ENCODE assay signal across 8 mouse cellular contexts in the genomic region with DNA sequence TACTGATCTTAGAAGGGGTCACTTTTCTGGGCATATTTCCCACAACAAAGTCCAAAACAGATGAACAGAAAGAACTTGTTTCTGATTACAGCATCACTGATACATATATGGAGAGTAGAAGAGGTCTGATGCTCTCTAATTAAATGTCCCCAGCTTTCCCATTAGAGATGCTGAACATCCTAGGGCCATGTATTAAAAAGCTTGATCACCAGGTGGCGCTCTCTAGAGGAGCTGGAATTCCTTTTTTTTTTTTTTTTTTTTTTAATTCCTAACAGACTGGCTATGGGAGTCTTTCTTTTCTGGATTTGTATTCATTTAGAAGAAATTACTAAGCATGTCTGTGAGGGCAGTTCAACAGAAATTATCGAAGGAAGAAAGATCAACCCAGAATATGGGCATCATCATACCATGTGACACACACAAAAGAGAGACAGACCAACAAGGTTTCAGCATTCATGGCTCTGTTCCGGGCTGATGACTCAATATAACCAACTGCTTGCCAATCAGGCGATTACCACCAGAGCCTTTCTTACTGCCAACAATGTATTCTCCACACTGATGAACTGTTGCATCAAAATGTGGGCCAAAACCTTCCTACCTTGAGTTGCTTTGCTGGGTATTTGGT.
DNase-seq lines count a peak whose midpoint lies in the region; ATAC-seq and TF ChIP-seq lines count a peak whose summit lies in the region.

No protein-coding gene starts in this region.

- ATAC-seq in lung, postnatal 0 days: no peak
- ATAC-seq in granulocyte monocyte progenitor cell, adult 5-6 weeks (replicated peaks; ENCODE audit: poor library complexity, severe bottlenecking): no peak

- no peak overlapping the region for H3K4me2 ChIP-seq in lung, postnatal 0 days (replicated peaks; ENCODE audit: low read depth, low read length)

- H3K4me3 ChIP-seq in cortical plate, adult 2 months (ENCODE audit: insufficient read depth, low read length): no peak overlapping the region
- H3K4me3 ChIP-seq in lung, postnatal 0 days (ENCODE audit: low read depth, low read length): no peak overlapping the region

- no peaks in the 10 kb centered on the region for H3K27me3 ChIP-seq in lung, postnatal 0 days (replicated peaks; ENCODE audit: insufficient read depth, low read length)

- no peak overlapping the region for H3K9ac ChIP-seq in lung, postnatal 0 days (replicated peaks; ENCODE audit: low read depth)

- no peaks in the 10 kb centered on the region for H3K9me3 ChIP-seq in lung, postnatal 0 days (ENCODE audit: low read length)

- H3K27ac ChIP-seq in cortical plate, adult 2 months (ENCODE audit: insufficient read depth, low read length): no peak overlapping the region
- no peak overlapping the region for H3K27ac ChIP-seq in lung, postnatal 0 days (ENCODE audit: low read length)

- 59% methylated on average over 4 of the region's 4 CpGs for WGBS in lung, postnatal 0 days

- no peak for TF ChIP-seq EP300 in lung, postnatal 0 days (IDR thresholded peaks at IDR 0.05)

- H3K4me1 ChIP-seq in cortical plate, adult 2 months (ENCODE audit: control insufficient read depth, insufficient read depth, low read length): no peaks in the 10 kb centered on the region
- no peaks in the 10 kb centered on the region for H3K4me1 ChIP-seq in lung, postnatal 0 days (ENCODE audit: insufficient read depth, low read depth, low read length)

- peak; percentile 7 for DNase-seq in heart, adult 8-10 months (ENCODE audit: low spot score)
- no peak for DNase-seq in heart, adult 9 months (ENCODE audit: low spot score in 2 of 2)
- DNase-seq in right cerebral cortex, adult 18-20 months: peak; percentile 10
- no peak for DNase-seq in right cerebral cortex, postnatal 36 days (ENCODE audit: low spot score in 2 of 2)
- DNase-seq in lung, postnatal 0 days (ENCODE audit: low spot score): peak; percentile 10
- no peak for DNase-seq in yolk sac, embryonic 10.5 days (ENCODE audit: low spot score)

- no peak for TF ChIP-seq POLR2A in cortical plate, adult 2 months (IDR thresholded peaks at IDR 0.05; ENCODE audit: extremely low read depth, insufficient read depth, low read length)

- 0 out of 2 replicates have a peak, but pooled peaks have one; percentile 1 for TF ChIP-seq CTCF in cortical plate, adult 2 months (IDR thresholded peaks at IDR 0.05; ENCODE audit: extremely low read depth, insufficient read depth, low read length)
- peak; percentile 55 for TF ChIP-seq CTCF in lung, postnatal 0 days (IDR thresholded peaks at IDR 0.05)

- no peaks in the 10 kb centered on the region for H3K36me3 ChIP-seq in lung, postnatal 0 days (ENCODE audit: insufficient read depth, low read length)

Comparison
In these comparisons a context has a peak if more than half of its experiments do, and no peak if none do; other contexts are left out.
1. DNase-seq: peak in heart, adult 8-10 months (single experiment), right cerebral cortex, adult 18-20 months (single experiment) and lung, postnatal 0 days (single experiment); none in heart, adult 9 months (0 of 2), right cerebral cortex, postnatal 36 days (0 of 2) and yolk sac, embryonic 10.5 days (single experiment).